Mouse (Mus musculus) neutrophil, adult 5-6 weeks (primary cell): Measurements from ENCODE around the gene Gm9747. TPM values are rescaled to one million over a fixed set of nuclear protein-coding genes. Genes with fewer than 3 reads are reported as not detected.

Experiments used
- ATAC-seq: fragments of 151-379, 151-347 bp; 2 replicates; pipeline ENCODE4 v1.8.0; 2017; ENCODE audit warnings: mild to moderate bottlenecking, moderate TSS enrichment; ENCODE audit not compliant: insufficient number of reproducible peaks, poor library complexity, low FRiP score, severe bottlenecking; ENCODE audit errors: extremely low read depth
- total RNA-seq: library from RNA; stranded (forward); fragments of 200-1000 nt; gene quantifications from 2 replicates; pipeline ENCODE4 v1.2.3, GENCODE M21; 2017

The Gm9747 gene
- not detected in 2 replicates for total RNA-seq

DNA sequence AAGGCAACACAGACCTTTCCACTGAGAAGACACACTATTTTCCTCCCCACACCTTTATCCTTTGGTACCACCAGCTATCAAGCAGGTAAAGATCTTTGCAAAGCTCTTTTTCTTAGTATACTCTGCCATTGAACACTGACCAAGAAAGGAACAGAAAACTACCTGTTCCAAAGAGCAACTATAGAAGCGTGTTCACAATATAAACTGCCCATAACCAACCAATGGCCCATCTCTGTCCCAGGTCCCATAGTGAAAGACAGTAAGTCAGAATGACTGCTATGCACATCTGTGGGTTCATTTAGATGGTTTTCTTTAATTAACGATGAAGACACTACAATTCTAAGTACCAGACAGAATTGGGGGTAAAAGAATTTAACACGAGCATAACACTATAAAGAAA is at the start of gene Gm9747:
Gene Gm9747 (plus strand): TSS at position 301 of the 400 bp plus-strand sequence.
- no peak for ATAC-seq

DNA sequence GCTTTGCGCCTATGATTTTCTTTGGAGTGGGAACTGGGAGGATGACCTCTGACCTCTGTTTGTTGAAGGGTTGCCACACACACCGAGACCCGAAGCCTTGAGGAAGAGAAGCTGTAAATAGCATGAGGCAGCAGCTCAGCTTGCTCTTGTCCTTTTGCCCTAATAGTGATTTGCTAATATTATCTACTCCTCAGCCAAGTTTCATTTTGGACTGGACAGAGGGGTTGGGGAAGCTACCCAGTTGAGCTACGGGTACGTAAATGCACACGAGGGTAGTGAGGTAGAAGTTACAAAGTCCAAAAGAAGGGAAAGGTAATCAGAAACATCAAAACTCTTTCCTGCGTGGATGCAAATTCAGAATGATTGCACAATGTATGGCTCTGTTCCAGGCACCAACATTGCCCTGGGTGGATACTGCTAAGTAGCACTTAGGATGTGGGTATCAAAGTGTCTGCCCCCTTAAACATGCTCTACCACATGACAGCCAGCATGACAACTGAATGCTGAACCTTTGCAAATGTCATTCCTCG is 48.9 kb upstream of the Gm9747 start:
- no peak for ATAC-seq

DNA sequence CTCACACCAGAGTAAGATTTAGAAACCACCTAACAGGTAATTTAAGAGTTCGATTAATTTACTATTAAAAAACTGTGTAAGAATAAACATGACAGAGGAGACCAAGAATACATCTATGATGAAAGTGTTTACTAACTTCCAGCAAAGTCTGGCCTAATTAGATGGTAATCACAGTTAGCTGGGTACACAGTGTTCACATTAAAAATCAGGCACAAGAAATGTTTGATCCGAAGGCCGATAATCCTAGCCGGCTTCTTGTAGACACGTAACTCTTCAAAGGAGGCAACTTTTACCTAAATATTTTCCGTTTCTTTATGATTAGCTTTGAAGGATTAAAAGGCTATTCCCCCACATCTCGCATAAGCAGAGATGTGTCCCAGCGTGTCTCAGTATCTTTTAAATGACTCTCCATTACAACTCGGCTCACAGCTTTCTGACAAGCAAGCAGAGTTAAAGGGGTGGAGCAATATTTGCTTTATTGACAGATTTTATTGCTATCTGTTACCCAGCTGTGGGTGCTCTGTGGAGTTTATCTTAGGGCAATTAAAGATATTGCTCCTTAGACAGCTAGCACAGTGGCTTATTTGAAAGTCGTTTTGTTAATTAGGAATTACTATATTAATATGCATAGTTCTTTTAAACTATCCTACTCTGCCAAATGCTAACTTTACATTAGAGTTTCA is 44.2 kb upstream of the Gm9747 start:
- ATAC-seq, result no peak

DNA sequence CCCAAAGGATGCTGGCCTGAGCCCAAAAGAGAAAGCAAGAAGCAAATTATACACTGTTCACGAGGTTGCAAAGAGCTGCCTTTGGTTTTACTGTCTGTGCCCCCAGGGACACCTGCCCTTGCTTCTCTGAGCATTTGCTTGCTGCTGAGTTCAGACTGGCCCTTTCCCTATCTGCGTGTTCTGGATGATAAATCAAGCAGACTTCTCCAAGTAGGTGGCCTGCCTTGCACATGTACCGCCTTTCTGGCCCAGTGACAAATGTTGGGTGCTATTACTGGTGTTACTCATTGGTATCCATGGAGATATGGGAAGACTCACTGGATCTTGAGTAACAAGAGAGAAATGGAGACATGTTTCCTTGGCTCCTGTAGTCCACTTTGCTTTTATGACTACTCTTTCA is 43.4 kb upstream of the Gm9747 start:
- ATAC-seq, result no peak

DNA sequence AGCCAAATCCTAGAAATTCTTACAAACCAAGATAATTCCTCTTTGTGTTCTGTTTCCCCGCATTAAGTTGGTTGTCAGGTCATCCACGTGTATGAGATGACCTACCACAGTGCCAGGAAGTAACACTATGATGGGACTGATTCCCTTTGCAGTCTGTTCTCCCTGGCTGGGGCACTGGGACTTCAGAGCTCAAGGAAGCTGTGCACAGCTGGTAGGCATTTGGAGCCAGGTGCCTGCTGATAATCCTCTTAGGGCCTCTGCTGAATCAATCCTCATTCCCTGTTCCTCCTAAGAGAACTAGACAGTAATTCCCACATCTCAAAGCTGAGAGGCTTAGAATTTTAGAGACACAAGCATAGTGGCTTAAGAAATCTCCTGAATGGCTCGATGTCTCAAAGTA is 41.3 kb upstream of the Gm9747 start:
- no peak for ATAC-seq

DNA sequence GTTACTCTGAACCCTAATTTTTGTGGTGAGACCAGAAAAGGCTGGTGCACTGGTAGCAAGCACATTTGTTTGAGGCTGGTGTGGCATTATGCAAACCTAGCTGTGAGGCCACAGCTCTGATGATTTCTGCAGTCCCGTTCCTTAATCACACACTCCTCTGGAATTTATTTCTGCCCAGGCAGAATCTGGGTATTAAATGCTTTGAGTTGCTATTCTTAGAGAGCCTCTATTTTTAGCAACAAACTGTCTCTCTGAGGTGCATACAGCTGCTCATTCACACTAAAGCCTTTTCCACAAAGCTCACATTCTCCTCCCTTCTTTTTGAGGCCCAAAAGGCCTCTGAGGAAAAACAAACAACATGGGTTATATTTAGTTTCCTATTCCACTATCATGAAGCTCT is 33.0 kb upstream of the Gm9747 start:
- no peak for ATAC-seq

DNA sequence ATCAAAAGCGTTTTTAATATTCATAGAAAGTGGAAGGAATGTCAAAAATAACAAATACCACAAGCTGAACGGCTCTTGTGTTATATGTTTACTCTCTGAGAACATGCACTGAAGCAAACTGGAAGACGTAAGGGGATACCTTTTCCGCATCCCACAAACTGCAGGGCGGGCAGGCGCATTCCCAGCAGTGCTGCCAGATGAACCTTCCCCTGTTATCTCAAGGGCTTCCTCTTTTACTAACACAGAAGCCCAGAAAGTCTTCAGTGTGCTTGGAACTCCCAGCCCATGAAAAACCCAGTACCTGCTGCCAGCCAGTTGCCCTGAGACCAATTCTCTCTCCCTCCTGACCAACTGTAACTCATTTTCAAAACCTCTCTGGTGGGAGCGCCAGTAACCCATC is 32.3 kb upstream of the Gm9747 start:
- no peak for ATAC-seq

DNA sequence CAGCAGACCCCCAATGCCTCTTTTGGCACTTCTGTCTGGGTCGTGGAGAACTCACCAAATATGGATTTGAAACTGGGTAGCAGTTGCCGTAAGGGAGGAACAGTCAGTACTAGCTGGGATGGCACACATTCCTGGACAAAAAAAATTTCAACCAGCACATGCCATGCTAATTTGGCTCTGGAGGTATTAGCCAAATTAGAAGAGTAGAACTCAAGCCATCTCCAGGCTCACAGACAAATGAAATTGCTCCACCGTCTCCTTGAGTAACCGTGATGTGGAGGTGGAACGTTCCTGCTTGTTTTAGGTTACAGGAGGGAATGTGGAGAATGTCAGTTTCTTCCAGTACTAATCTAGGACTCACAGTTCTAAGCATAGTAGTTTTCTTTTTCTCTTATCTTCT is 25.4 kb upstream of the Gm9747 start:
- no peak for ATAC-seq

DNA sequence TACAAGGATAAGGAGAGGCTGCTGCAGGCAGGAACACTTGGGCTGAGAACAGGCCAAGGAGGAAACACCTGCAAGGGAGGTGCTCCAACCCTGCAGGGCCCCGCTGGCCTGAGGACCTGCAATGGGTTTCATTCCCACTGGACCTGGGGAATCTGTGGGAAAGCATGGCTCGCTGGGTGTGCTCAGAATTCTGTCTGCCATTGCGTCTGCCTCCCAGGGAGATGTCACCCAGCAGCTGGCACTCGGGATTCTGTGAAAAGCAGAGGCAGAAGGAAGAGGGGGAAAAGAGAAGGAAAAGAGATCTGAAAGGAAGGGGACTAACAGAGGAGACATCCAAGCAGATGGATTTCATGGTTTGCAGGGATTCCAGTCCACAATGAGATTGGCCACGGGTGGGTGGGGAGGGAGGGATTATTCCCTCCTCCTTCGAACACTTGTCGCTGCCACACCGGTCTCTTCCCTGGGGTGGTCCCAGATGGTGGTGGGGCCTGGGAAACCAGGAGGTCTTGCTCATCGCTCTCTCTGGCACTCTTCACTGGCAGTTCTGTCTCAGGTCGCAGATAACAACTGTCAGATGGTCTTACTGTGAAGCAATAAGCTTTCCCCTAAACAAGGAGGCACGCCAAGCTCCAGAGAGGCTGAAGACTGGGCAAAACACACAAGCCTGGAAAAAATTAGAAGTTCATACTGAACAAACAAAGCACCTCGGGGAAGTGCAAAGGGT is 12.1 kb upstream of the Gm9747 start:
- ATAC-seq, result no peak

DNA sequence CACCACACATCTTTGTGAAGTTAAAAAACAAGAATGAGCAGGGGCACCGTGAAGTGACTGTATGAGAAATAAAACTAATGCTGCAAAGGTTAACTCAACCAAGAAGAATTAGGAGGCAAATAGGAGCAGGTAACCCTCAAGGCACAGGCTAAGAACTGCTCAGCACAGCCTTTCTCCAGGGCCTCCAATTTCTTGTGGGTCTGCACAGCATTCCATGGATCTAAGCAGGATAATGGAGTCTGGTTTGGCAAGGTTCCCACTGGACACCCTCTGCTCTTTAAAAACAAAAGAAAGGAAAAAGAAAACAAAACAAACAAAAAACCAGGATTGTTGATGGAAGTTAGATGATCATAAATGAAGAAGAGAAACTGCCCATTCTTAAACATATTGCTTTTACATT is 11.4 kb upstream of the Gm9747 start:
- ATAC-seq, result no peak

DNA sequence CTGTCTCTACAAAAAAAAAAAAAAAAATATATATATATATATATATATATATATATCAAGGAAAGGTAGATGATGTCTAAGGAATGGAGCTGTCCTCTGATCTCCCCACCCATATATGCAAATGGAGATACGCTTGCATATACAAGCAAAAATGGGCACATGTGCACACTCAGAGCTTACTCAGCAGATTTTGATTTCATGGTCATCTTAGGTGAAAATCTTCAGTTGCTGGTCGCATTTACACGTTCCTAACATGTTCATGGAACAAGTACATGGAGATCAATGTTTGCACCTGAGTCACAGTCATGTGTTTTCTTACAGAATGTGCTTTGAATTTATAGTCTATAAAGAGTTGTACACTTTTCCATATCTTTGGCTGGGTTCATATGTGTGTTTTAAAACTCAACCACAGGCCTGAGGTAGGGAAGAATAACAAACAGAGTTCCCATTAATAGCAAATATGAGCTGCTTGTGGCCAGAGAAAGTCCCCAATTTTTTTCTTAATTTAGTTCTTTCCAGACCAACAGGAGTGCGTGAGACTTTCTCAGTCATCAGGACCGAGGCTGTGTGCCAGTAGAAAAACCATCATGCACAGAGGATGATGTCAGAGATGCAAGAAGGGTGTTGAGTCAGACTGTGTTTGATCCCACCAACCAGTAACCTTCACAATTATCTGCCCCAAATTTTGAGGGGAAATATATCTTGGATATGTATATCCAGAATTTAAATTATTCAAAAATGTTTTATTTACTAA is 9.7 kb upstream of the Gm9747 start:
- ATAC-seq, result no peak

DNA sequence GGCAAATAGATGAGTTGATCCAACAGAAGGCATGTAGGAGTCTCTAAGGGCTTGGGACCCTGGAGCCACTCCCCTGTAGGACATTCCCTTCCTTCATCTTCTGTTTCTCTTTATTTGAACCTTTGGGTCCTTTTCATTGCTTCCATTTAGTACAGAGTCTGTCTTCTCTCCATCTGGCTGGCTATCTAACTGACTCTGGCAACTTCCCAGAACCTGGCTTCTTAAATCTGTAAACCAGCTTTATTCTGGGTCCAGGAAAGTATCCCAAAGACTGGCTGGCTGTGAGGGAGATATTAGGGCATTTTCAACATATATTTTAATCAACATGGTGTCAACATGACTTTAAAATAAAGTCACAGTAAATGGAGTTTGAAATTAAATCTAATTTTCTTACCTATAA is 4.1 kb upstream of the Gm9747 start:
- ATAC-seq, result no peak

DNA sequence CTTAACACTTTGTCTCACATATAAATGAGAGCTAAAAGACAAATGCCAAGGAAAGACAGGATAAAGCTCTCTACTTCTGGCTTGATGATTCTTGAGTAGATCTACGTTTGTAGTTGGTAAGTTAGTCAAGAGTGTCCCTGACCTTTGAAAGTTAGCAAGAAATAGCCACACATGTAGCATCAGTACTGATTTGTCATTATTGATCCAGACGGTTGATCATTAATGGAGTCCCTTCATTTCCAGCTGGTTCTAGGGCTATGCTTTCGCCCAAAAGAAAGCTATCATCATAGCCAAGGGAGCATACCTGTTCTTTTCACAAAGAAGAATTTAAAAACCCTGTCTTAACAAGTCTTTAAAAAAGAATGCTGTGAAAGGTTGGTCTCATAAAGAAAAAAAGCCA is 1.7 kb downstream of the Gm9747 start:
- no peak for ATAC-seq

DNA sequence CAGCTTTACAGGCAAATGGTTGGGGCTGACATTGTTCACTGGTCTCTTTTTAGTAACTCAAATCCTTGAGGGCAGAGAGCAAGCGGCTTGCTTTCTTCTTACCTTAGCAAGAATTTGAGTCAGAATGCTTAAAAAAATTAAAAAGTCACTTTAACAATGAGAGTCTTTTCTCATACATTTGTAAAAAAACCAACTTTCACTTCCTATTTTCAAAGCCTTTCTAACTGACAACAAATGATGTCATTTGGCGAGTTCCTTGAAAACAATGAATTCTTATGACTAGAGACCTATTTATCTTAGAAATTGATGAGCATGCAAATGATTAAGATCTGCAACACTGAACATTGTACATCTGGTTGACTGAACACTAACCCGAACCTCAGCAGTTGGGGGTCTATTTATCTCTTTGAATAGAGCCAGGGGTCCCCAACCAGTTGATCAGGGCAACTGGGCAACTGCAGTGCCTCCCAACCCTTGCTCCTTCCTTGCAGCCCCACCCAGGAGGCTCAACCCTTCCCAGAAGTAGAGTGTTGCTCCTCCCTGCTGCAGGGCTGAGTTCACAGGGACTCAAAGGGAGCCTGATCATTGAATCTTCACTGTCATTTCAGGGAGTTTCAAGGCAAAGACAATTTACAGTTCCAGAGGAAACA is 2.7 kb downstream of the Gm9747 start:
- no peak for ATAC-seq

DNA sequence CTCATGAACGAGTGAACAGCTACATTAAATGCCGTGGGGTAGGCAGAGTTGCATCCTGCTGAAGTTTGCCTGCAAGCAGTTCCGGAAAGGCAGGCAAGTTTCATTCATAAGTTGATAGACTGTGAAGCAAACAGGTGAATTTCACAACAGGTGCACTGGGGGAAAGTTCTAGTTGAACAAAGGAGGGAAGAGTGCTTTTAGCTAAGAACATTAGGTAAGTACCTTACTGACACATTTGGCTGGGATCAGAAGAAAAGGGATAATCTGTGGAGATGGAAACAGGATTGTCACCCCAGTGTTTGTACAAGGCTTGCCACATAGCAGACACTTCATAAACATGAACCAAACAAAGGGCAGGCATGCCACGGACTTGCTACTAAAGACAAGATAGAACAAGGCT is 5.3 kb downstream of the Gm9747 start:
- ATAC-seq, result no peak

DNA sequence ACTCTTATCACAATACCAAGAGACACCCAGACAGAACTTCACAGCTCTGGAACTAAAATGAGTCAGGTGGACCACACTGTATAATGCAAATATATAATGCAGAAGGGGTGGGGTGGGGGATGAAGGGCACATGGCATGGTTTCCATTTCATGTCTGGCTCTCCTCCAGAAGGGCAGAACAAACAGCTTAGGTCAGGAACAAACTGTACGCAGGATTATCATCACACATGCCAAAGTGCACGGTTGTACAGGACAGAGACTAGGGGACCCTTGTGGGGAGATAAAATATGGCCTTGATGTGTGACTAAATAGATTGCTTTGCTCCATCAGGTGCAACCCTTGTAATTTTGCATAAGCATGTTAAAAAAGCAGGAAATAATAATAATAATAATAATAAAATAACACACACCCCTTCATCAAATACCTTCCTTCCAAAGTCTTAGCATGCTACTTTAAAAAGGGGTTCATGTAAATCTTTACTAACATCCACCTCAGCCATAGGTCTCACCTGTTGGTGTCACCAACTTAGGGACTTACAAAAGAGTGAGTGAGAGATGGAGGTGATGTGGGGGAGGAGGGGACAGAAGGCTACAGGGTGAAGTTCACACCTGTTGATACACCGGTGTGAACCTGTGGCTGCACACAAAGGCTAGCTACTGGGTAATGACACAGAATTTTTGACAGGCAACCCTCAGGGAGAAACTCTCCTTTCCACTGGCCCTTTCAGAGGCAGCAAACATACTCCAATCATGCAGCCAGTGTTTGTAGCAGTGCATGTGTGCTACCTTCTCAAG is 6.7 kb downstream of the Gm9747 start:
- no peak for ATAC-seq

DNA sequence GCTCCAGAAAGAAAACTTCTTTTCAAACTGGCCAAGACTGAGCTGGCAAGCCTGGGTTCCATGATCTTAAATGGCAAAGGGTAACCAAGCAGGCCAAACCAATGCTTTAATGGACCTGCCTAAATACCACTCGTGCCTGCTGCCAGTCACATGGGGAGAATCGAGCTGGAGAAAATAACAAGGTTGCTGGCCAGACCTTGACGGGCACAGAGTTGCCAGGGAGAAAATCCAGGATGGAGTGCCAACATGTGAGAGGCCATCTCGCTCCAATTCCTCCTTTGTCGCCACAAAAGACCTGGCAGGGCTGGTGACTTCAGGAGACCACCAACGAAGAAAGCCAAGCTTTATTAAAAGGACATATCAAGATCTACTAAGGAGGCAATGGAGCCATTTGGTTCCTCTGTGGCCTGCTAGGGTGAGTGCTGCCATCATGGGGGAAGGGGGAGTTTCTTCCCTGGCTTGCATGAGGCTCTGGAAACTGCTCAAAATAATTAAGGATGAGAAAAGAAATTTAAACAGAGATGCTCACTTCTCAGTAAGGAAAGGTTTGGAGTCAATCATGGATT is 10.4 kb downstream of the Gm9747 start:
- no peak for ATAC-seq

DNA sequence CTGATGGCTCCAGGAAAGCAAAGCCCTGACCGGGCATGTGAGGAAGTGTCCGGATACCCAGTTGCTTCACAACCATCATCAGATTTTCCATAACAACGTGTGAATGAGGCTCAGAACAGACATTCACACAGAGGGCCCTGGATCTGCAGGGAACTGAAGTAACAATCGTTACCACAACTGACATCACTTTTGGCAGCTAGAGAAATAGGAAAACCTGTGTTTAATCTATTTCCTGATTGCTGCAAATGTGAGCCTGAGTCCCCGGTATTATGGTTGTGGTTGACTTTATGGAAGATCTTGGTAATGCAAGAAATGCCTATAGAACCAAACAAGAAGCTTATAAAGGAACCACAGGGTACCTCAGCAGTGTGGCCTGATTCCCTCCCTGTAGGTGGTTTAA is 12.1 kb downstream of the Gm9747 start:
- ATAC-seq, result no peak
